Mouse (Mus musculus) adrenal gland, postnatal 10 days (tissue): ENCODE measurements at regions not wholly inside any gene's neighbourhood (a gene's known extent, or its start where the extent isn't known, plus 50 kb on each side); places are given as distances from the start of the nearest gene placed in this dataset.

Experiments
- DNase-seq: peaks from one replicate; pipeline ENCODE4 v3.0.0; 2021; ENCODE audit warnings: mixed read lengths

DNA sequence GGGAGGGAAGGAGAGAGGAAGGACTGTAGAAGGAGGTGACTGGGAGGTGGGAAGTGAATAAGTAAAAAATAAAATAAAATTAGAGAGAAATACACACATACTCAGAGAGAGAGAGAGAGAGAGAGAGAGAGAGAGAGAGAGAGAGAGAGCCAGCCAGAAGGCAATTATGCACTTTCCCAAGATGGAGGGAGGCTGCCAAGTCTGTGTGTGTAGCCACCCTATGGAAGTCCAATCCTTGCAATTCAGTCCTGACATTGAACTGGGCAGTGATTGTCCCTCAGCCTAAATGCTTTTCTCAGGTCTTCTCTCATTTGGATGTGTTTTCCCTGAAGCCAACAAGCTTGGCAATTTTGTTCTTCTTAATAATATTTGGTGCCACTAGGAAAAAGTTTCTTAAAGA lies 197.3 kb upstream of the Mctp2 start:
- DNase-seq, result no peak

DNA sequence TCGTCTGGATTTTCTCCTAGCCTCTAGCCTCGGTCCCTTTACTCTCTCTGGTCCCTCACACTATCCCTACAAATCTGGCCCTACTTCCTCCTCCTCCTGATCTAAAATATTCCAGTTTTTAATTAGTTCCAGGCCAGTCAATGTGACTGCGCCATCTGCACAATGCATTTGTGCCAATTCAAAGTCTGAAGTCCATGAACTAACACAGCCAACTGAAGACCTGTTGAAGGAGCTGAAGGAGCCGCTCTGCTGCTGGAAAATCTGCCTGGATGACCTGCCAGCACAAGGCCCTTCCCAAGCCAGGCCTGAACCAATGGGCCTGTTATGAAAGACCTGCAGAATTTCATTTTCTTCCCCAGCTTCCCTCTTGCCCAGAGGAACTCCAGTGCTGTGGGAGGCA lies 197.9 kb upstream of the Mctp2 start:
- DNase-seq, result peak; percentile 14

DNA sequence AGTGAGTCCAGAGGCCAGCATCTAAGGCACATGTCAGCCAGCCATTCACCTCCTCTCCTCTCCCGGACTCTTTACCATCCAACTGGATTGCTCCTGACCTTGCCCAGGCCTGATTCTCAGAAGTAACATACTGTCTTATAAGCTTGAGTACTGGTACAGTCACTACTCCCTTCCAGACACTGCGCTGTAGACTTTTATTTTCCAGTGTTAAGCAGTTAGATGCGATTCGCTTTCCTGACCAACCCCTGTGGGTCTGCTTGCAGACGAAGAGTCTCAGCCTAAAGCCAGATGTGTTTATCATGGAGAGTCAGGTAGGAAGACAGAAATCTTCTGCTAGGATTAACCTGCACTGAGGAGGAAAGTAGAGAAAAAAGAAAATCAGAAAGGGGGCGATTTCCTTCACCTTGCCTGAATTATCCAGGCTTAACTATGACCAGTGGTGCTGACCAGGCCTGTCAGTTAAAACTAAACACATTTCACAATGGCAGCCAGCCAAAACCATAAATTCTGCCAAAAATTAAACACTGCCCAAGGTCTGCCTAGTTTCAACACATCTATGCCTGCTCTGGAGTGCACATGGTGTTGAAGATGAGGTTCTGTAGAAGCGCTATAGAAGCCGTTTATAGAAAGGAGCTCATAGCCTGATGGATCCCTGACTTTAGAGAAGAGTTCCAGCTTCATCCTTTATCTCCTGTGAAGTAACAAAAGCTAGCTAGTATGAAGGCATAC lies 199.5 kb upstream of the Mctp2 start:
- peak; percentile 67 for DNase-seq

GRCm38 (mm10) chr7:72507946-72508345 lies 201.5 kb upstream of the Mctp2 start:
- DNase-seq, result no peak

- no peak for DNase-seq
Measured at GRCm38 (mm10) chr7:72510116-72510515, 203.7 kb upstream of the Mctp2 start.

GRCm38 (mm10) chr7:72513446-72513845 lies 207.0 kb upstream of the Mctp2 start:
- DNase-seq, result no peak

- DNase-seq, result no peak
Measured at GRCm38 (mm10) chr7:72514851-72515250, 208.4 kb upstream of the Mctp2 start.

GRCm38 (mm10) chr7:72518421-72518972 lies 212.1 kb upstream of the Mctp2 start:
- DNase-seq, result no peak

- DNase-seq, result peak; percentile 23
Measured at GRCm38 (mm10) chr7:72519359-72520115, 213.1 kb upstream of the Mctp2 start.

GRCm38 (mm10) chr7:72528873-72529272 lies 222.5 kb upstream of the Mctp2 start:
- no peak for DNase-seq

DNA sequence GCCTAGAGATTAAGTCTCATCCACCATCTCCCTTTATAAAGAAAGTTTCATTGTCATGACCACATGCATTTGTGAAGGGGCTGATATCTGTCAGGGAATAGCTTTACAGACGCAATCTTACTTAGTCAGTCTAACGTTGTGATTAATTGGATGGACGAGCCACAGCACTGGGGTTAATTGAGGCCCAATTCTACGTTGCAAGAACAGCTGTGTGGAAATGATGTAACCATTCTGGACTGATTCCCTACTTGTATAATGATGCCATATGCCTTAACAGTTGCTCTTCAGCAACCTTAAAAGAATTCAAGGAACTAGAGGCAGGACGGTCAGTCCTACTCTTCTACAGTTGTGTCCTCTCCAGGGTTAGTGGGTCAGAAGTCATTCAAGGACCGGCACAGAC lies 231.9 kb upstream of the Mctp2 start:
- DNase-seq, result no peak

DNA sequence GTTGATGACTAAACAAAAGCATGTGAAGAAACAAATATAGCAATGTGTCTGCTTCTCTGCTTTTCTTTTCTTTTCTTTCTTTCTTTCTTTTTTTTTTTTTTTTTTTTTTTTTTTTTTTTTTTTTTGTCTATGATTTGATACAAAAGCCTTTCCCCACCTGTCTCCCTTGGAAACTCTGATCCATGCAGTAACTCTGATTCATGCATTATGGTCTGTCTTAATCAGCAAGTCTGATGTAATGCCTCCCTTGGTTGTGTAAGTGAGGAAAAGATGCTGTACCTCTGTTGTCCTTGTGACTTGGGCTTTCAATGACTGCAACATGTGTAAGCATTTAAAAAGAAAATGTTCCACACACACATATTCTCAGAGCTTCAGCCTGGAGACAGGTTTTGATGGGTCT lies 233.5 kb upstream of the Mctp2 start:
- DNase-seq, result no peak

DNA sequence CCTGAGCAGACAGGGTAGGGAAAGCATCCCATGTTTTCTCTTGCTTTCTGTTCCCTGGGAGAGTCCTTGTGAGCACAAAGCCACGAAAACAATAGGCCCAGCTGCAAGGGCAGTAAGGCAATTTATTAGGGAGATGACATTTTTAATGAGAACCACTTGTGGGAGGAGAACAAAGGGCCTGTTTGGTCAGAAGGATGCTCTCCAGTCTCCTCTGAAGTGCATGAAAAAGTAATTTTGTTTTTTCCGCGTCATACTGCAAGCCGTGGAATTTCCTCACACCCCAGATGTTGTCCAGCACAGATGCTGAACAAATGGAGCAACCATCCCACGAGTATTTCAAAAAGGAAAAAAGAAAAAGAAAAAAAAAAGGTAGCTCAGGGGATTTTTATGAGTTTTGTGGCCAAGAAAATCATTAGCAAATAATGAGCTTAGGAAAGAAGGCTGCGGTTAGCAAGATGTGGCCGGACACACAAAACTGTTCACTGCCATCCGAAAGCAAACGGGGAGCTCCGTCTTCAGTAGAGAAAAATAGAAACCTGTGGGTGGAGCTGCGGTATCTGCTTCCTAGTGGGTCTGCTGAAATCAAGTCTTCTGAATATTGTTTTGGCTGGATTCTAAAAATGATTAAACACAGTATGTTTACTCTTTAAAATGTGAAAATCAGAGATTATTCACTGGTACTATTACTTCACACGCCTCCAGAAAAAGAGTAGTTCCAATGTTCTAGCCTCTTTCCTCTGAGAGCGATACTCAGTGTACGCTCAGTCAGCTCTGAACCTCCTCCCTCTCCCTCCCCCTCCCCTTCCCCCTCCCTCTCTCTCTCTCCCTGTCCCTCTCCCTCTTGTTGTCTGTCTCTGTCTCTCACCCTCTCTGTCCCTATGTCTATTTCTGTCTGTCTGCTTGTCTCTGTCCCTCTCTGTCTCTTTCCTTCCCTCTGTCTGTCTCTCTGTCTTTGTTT lies 235.4 kb upstream of the Mctp2 start:
- DNase-seq, result no peak

GRCm38 (mm10) chr7:72543501-72543900 lies 237.1 kb upstream of the Mctp2 start:
- no peak for DNase-seq

- DNase-seq, result peak; percentile 27
Measured at GRCm38 (mm10) chr7:72543946-72544345, 237.5 kb upstream of the Mctp2 start.

GRCm38 (mm10) chr7:72567378-72567777 lies 261.0 kb upstream of the Mctp2 start:
- DNase-seq, result no peak

DNA sequence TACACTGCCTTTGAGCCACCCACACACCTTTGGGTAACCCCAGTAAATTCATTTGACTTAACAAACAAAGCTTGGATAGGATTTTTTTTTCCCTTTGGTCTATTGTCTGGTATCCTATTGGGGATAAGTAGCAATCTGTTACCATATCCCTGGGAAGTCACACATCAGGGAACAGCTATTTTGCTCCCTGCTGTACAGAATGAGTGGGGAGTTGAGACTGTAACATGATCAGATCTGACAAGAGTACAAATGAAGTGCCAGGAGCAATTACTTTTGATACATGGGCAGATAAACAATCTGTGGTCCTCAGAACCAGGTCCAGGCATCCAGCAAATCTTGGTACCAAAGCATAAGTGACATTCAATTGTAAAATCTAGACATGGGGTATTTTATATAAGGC lies 262.8 kb upstream of the Mctp2 start:
- no peak for DNase-seq

DNA sequence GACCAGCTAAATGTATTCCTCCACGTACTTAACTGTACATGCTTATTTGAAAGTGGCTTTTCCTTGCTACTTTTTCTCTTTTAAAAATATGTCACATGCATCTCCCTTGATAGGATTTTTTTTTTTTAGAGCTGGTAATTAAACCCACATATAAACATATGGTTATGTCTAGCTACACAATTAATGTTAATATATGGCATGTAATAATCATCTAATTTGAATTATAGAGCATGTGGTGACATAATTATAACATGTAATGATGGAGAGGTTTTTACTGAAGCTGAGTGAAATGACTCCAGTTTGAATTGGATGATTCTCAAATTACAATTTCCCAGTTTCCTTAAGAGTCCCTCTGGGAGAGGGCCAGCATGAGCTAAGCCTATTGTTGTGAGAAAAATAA lies 267.9 kb upstream of the Mctp2 start:
- no peak for DNase-seq

DNA sequence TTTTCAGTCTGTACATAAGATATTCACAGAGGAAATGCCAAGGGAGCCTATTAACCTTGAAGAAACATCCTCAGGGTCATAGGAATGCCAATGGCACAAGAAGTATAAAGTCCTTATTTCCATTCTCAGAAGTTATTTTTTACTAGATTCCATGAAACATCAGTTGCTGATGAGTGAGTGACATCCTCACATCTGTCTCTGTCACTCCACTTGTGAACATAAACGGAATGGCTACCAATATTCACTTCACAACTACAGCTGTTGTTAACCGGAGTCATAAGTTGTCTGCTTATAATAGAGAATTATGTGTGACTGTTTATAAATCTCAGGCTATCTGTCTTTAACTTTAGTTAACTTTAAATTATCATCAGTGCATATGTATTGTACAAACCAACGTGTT lies 278.0 kb upstream of the Mctp2 start:
- DNase-seq, result no peak

DNA sequence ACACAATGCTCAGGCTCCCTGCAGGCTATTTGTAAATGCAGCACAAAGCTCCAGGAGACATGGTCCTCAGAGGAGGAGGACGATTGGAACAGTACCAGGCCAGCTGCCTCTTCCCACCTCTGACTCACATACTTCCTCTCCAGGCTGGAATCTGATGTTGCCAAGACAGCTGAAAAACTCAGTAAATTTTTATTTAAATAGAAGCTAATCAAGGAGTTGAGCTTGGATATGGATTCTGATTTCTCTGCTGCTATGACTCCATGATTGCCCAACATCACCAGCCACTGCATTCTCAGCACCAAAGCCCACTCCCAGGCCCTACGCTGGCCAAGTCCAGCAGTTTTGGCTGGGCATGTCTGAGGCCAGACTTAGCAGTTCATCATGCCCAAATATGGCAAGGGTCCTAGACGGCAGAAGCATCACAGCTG lies 282.8 kb upstream of the Mctp2 start:
- no peak for DNase-seq

DNA sequence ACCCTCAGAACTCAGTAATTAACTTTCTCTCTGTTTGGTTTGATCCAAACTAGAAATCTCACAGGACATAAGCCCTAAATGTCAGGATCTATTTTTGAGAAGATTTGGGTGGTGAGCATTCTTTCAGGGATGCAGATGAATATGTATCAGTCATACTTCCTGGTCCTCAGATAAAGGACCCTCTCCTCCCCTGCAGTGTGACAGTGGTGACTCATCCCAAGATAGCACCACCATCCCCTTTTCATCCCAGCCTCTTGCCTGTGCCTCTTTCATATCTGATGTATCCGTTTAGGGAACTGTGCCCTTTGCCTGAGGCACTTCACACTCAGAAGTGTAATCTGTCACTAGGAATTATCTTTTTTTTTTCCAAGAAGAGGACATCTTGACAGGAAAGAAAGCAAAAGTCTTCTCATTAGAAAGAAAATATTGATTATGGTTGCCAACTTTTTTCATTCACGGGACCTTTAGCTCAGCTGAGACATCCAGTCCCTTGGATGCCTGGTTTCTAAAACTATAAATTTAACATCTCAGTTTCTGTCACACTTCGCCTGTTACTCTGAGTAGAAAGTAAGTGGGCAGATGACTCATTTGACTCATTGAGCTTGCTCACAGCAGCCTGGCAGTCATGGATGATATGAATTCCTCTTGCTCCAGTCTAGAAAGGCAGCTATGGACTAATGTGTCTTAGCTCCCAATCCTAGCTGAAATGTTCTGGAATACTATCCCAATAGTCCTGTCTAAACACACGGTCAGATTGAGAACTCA lies 284.1 kb upstream of the Mctp2 start:
- no peak for DNase-seq

GRCm38 (mm10) chr7:72592110-72592509 lies 285.7 kb upstream of the Mctp2 start:
- DNase-seq, result no peak
